Mouse (Mus musculus) skeletal muscle tissue, adult 2 months (tissue): ENCODE measurements at regions not wholly inside any gene's neighbourhood (a gene's known extent, or its start where the extent isn't known, plus 50 kb on each side); places are given as distances from the start of the nearest gene placed in this dataset.

Source experiments
- DNase-seq: peaks from one replicate; pipeline ENCODE4 v3.0.0-alpha.2; 2012; ENCODE audit warnings: low read depth, low spot score

- DNase-seq: peak; percentile 39
These were observed 92.4 kb upstream of the Huwe1 start for GRCm38 (mm10) chrX:151708055-151708670.
